Mouse (Mus musculus) kidney, postnatal 10 days (tissue): ENCODE data around the gene Ube3b.
A peak's percentile ranks its signal among the peaks of the same experiment; 100 is the strongest.

Experiments
- DNase-seq: peaks from one replicate; pipeline ENCODE4 v3.0.0; 2021; ENCODE audit warnings: mixed read lengths

The Ube3b gene

GRCm38 (mm10) chr5:114374409-114375213, 5.8 kb upstream of the Ube3b start:
- no peak for DNase-seq

DNA sequence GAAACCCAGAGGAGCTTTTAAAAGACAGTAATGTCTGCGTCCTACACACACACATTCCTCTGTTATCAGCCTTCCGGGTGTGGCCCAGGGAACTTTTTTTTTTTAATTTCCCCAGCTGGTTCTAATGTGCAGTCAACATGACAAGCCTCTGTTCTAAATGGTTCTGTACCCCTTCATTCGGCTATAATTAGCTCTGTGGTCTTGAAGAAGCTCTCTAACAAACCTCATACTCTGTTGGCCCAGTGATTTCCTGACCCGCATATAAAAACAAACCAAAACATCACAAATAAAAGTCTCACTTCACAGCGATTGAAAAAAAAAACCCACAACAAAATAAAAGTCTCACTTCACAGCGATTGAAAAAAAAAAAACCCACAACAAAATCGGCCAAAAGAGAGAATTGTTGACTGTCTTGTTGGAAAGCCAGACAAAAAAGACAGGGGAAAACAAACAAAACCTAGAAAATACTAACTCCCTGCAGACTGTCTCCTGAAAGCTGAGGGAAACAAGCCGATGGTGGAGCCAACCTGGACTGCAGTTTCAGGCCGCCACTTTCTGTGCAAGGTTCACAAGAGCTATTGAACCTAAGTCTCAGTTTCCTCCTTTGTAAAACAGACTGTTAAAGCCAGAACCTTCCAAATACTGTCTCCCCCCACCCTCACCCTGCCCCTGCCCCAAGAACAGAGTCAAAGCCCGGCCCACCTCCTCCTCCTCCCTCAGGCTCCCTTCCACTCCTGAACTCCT, 2.1 kb upstream of the Ube3b start:
- DNase-seq: no peak

DNA sequence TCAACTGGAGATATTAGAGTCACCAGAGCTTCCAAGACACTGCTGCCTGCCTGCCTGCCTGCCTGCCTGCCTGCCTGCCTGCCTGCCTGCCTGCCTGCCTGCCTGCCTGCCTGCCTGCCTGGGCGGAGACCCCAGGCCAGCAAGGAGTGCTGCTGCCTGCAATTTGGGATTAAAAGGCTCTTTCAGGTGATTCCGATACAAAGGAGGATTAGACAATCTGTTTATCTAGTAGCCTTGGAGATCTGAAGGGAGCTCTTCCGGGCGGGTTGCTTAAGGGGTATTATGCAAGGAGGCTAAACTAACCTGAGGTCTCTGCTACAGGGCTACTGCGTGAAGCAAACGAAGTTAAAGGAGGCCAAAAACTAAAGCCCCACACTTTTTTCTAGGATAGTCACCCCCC, 1.5 kb upstream of the Ube3b start:
- DNase-seq: no peak

GRCm38 (mm10) chr5:114379763-114380162, 644 bp upstream of the Ube3b start:
- no peak for DNase-seq

DNA sequence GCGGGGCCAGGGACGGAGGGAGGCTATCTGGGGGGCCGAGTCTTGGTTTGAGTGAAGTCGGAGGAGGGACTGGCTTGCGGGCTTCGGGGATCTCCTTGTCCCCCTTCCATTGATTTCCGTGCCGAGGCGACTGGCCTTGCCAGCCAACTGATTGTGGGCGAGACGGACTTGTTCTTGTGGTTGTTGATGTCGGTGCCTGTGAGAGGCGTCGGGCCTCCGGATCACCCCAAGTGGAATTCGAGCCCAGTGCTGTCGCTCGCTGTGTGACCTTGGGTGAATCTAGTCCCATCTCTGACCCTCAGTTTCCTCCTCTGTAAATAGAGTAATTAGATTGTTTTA, 575 bp downstream of the Ube3b start:
- no peak for DNase-seq

DNA sequence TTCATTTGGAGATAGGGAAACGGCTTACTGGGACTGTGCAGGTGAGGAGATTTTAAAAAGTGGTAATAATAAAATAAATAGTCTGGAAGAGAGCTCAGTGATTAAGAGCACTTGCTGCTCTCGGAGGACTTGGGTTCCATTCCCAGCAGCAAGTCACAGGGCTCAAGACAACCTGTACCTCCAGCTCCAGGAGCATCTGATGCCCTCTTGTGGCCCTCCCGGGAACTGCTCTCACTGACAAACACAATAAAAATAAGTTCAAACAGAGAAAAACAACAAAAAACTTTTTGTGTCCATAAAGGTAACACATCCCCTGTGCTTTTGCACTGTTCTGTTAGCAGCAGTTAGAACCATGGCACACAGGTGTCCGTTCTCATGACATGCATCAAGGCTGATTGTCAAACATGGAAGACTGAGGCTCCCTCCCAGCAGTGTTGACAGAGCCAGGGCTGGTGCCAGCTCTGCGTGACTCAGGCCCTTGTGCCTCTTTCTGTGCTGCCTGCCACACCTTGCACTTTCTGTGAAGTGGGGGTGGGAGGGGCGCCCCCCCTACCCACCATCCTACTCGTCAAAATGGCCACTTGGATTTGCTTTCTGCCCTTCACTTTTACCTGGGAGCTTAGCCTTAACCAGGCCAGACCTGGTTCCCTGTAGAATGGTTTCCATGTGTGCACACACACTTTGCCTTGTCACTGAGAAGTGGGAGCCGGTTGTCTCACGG, 2.9 kb downstream of the Ube3b start:
- DNase-seq: peak; percentile 74

DNA sequence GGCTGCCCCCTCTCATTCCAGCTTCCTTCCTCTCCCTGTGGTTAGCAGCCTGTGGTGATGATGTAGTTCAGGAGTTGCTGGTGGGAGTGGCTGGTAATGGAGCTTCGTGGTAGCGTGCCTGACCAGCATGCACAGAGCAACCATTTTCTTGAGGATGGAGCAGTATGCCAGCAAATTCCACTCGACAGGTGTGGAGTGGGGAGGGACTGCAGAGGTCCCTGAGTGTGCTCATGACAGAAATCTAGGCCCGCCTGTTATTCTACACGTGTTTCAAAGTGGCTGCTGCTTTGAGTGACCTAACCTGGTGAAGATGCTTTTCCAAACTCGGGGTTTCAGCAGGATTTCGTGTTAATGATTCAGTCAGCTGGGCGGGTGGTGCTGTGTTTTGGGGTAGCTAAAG, 4.0 kb downstream of the Ube3b start:
- no peak for DNase-seq

DNA sequence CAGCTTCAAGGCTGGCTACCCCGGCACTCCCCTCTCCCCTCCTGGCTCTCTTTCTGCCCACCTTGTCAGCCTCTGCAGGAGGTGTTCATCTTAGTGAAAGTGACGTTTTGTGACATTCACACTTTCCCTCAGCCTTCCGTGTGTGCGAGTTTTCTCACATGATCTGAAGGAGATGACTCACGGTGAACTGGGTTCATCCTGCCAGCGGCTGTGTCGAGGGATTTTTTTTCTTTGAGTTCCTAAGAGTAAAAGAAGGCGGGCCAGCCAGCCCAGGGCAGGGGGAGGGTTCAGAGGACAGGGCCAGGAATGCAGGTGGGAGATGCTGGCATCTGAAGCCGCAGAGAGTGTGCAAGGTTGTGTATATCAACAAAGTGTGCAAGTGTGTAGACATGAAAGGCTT, 12.8 kb downstream of the Ube3b start:
- DNase-seq: no peak

DNA sequence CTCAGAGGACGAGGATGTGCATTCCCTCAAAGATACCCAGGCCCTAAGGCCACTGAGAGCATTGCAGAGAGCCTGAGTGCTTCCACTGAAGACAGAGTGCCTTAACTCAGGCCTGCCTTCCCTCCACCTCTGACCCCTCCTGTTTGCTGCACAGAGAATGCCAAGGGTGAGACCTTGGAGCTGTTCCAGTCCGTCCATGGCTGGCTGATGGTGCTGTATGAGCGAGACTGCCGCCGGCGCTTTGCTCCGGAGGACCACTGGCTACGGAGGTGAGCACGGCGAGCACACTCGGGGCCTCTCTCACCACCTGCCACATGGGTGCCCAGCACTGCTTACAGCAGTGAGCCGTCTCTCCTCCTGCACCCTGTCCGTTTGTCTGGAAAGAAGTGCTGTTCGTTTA, 26.2 kb downstream of the Ube3b start:
- no peak for DNase-seq

DNA sequence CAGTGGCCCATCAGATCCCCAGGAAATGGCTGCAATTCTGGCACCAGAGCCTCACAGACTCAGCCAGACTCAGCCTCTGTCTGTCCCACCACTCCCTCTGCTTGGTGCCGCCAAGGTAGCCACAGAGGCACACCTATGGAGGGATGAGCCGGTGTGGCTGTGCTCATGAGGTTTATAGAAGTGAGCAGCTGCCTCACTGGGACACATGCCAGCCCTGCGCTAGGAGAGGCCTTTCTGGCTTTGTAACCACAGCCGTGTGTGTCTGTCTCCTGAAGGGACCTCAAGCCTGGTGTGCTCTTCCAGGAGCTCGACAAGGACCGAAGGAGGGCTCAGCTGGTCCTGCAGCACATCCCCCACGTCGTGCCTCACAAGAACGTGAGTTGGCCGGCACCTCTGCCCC, 26.9 kb downstream of the Ube3b start:
- DNase-seq: no peak

DNA sequence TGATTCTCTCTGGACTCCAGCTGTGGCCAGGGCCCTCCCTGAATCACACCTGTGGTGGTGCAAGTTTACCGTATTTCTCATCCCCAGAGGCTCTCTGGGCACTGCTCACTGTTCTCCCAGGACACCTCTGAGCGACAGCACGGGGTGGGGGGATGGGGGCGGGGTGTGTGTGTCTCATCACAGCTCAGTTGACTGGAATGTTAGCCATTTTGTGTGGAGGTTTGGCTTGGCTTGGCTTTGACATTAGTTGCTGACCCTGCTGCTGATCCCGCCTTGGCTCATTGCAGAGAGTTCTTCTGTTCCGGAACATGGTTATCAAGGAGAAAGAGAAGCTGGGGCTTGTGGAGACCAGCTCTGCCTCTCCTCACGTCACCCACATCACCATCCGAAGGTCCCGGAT, 27.4 kb downstream of the Ube3b start:
- no peak for DNase-seq

- no peak for DNase-seq
Measured at GRCm38 (mm10) chr5:114408846-114409245, 28.4 kb downstream of the Ube3b start.

- no peak for DNase-seq
Measured at GRCm38 (mm10) chr5:114410429-114410828, 30.0 kb downstream of the Ube3b start.

- DNase-seq: no peak
Measured at GRCm38 (mm10) chr5:114412361-114412998, 32.1 kb downstream of the Ube3b start.

DNA sequence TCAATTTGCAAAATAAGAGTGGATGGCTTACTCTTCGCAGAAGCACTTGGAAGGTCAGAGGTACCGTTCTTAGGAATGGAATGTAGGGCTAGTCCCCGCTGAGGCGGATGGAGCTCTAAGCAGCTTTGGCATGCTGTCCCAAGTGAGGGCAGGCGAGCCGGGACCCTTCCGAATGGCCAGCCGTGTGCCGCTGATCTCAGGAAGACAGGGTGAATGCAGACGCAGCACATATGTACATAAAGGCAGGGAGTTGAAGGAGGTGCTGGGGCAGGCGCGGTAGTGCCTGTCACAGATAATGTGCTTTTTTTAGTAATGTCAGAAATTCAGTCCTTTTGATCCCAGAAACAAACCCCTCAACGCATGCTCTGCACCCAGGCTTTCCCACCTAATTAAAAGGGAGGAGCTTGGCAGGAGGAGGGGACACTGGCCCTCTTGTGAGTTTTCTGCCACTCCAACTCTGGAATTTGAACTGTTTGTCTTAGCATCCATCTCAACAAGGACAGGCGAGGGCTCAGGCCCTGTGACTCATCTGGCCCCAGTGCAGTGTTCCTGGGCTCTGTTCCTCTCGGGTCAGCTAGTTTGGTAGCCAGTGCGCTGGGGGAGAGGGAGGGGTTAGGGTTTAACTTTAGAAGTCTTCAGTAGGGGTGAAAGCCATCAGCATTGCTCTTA, 32.8 kb downstream of the Ube3b start:
- peak; percentile 49 for DNase-seq

DNA sequence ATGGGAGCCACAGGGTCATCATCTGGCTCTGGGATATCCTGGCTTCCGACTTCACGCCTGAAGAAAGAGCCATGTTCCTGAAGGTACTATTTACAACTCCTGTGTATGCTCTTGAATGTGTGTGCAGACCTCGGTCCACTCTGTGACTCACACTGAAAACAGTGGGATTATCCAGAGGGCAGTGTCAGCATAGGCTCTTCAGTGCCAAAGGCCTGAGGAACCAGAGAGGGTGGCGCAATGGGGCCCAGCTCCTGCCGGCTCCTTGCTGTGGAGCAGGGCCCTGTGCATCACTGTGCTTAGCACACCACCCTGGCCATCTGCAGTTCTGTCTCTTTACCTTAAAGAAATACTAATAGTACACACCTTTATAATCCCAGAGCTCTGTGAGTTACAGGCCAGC, 35.2 kb downstream of the Ube3b start:
- no peak for DNase-seq

GRCm38 (mm10) chr5:114416855-114417254, 36.4 kb downstream of the Ube3b start:
- DNase-seq: no peak

DNA sequence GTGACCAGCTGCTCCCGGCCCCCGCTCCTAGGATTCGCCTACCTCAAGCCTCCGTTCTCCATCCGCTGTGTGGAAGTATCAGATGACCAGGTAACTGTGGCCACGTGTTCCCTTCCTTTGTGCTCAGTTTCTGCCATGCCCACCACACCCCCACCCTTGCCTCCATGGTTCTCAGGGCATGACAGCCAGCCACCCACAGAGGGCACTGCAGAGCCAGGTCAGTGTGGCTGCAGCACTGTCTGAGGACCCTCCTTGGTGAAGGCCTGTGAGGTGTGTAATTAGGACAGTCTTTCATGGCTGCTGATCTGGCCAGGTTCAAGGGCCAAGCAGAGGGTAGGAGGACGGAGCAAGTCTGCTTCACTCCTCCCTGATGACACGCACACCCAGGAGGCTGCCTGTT, 38.1 kb downstream of the Ube3b start:
- peak; percentile 37 for DNase-seq

GRCm38 (mm10) chr5:114421561-114422298, 41.3 kb downstream of the Ube3b start:
- DNase-seq: no peak

GRCm38 (mm10) chr5:114422591-114422990, 42.2 kb downstream of the Ube3b start:
- DNase-seq: no peak

DNA sequence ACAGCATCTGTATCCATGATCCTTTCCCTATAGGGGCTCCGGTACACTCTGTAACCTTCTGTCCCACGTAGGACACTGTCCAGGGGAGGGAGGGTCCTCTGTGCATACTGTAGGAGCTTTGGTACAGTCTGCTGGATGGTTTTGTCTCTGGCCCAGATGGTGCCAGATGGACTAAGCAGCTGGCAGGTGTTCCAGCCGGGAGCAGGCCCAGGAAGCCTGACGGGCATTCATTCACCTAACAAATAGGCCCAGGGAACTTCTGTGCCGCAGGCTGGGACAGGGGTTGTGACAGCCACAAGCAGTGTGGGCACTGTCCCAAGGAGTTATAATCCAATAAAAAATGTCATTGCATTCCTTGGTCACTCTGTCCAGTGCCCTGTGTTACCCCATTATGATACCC, 43.6 kb downstream of the Ube3b start:
- DNase-seq: no peak

GRCm38 (mm10) chr5:114426732-114427131, 46.3 kb downstream of the Ube3b start:
- no peak for DNase-seq
